In genomic region chr13:23530181-23530900, GRCm38 (mm10) we compare ENCODE assay signal across 8 mouse cellular contexts. TPM values are rescaled to one million over a fixed set of nuclear protein-coding genes. Genes with fewer than 3 reads are reported as not detected.
A peak's percentile ranks its signal among the peaks of the same experiment; 100 is the strongest.
DNase-seq lines count a peak whose midpoint lies in the region; ATAC-seq lines count a peak whose summit lies in the region.

No protein-coding gene starts in this region.

- no peaks in the 10 kb centered on the region for H3K27me3 ChIP-seq in embryonic facial prominence, embryonic 15.5 days
- H3K27me3 ChIP-seq in heart, embryonic 16.5 days (ENCODE audit: control insufficient read depth, insufficient read depth, low read length): no peaks in the 10 kb centered on the region
- H3K27me3 ChIP-seq in liver, embryonic 12.5 days (replicated peaks): no peaks in the 10 kb centered on the region
- H3K27me3 ChIP-seq in neural tube, embryonic 13.5 days: no peaks in the 10 kb centered on the region

- H3K9me3 ChIP-seq in embryonic facial prominence, embryonic 15.5 days (replicated peaks): no peaks in the 10 kb centered on the region
- H3K9me3 ChIP-seq in heart, embryonic 16.5 days (replicated peaks; ENCODE audit: control insufficient read depth, low read length): no peaks in the 10 kb centered on the region
- H3K9me3 ChIP-seq in liver, embryonic 12.5 days (replicated peaks): no peaks in the 10 kb centered on the region
- no peaks in the 10 kb centered on the region for H3K9me3 ChIP-seq in neural tube, embryonic 13.5 days

- no peaks in the 10 kb centered on the region for H3K36me3 ChIP-seq in embryonic facial prominence, embryonic 15.5 days
- H3K36me3 ChIP-seq in heart, embryonic 16.5 days (ENCODE audit: control insufficient read depth, insufficient read depth): no peaks in the 10 kb centered on the region
- H3K36me3 ChIP-seq in liver, embryonic 12.5 days: no peaks in the 10 kb centered on the region
- H3K36me3 ChIP-seq in neural tube, embryonic 13.5 days: no peaks in the 10 kb centered on the region

- H3K9ac ChIP-seq in embryonic facial prominence, embryonic 15.5 days: peak overlapping the region; percentile 71
- peak overlapping the region; percentile 90 for H3K9ac ChIP-seq in heart, embryonic 16.5 days (ENCODE audit: low read length)
- peak overlapping the region; percentile 86 for H3K9ac ChIP-seq in liver, embryonic 12.5 days
- H3K9ac ChIP-seq in neural tube, embryonic 13.5 days: peak overlapping the region; percentile 85

- ATAC-seq in embryonic facial prominence, embryonic 15.5 days (ENCODE audit: insufficient number of reproducible peaks, low FRiP score, low TSS enrichment, low read depth): no peak
- ATAC-seq in heart, embryonic 16.5 days (replicated peaks; ENCODE audit: extremely low read depth, insufficient read depth, low FRiP score): no peak
- ATAC-seq in liver, embryonic 12.5 days: no peak
- ATAC-seq in neural tube, embryonic 13.5 days (ENCODE audit: low read depth): no peak

- peak overlapping the region; percentile 72 for H3K4me2 ChIP-seq in embryonic facial prominence, embryonic 15.5 days (replicated peaks)
- H3K4me2 ChIP-seq in heart, embryonic 16.5 days (ENCODE audit: low read depth, low read length): peak overlapping the region; percentile 75
- H3K4me2 ChIP-seq in liver, embryonic 12.5 days: peak overlapping the region; percentile 76
- peak overlapping the region; percentile 74 for H3K4me2 ChIP-seq in neural tube, embryonic 13.5 days

- peak; percentile 84 to 86 for DNase-seq in B cell, adult 2 months
- peak; percentile 52 for DNase-seq in adrenal gland, adult 8-10 months
- DNase-seq in kidney, postnatal 25 days: peak; percentile 62 to 66
- peak; percentile 43 to 75 for DNase-seq in thymus, postnatal 10 days (ENCODE audit: low spot score in 2 of 2)

- H3K4me3 ChIP-seq in embryonic facial prominence, embryonic 15.5 days (replicated peaks): peak overlapping the region; percentile 61
- H3K4me3 ChIP-seq in heart, embryonic 16.5 days (ENCODE audit: low read length): peak overlapping the region; percentile 77
- H3K4me3 ChIP-seq in liver, embryonic 12.5 days: peak overlapping the region; percentile 65
- H3K4me3 ChIP-seq in neural tube, embryonic 13.5 days: peak overlapping the region; percentile 59

- WGBS in embryonic facial prominence, embryonic 15.5 days: under 1% methylated on average over 20 of the region's 20 CpGs
- WGBS in heart, embryonic 16.5 days: under 1% methylated on average over 20 of the region's 20 CpGs
- WGBS in liver, embryonic 12.5 days (ENCODE audit: insufficient replicate concordance): under 1% methylated on average over 20 of the region's 20 CpGs
- WGBS in neural tube, embryonic 13.5 days: under 1% methylated on average over 20 of the region's 20 CpGs

- peaks cover 34% of the 10 kb centered on the region for H3K4me1 ChIP-seq in embryonic facial prominence, embryonic 15.5 days
- peaks cover 32% of the 10 kb centered on the region for H3K4me1 ChIP-seq in heart, embryonic 16.5 days (ENCODE audit: control insufficient read depth, insufficient read depth, low read length)
- peaks cover 43% of the 10 kb centered on the region for H3K4me1 ChIP-seq in liver, embryonic 12.5 days
- H3K4me1 ChIP-seq in neural tube, embryonic 13.5 days (replicated peaks): peaks cover 50% of the 10 kb centered on the region

- H3K27ac ChIP-seq in embryonic facial prominence, embryonic 15.5 days (replicated peaks): peak overlapping the region; percentile 99
- peak overlapping the region; percentile 99 for H3K27ac ChIP-seq in heart, embryonic 16.5 days (ENCODE audit: low read length)
- H3K27ac ChIP-seq in liver, embryonic 12.5 days: peak overlapping the region; percentile 100
- peak overlapping the region; percentile 96 for H3K27ac ChIP-seq in neural tube, embryonic 13.5 days (replicated peaks)

RNA-seq across cellular contexts. Expression of gene Hist1h4h, which starts 0.5 kb away (rescaled TPM):
- 100 to 1,000 TPM; 381 to 523 (median 406) TPM for total RNA-seq in adrenal gland, adult 8-10 months (2022)
- 6.1 and 7.1 TPM in 2 replicates for polyA plus RNA-seq in embryonic facial prominence, embryonic 15.5 days (2015; fragmentation: Nextera tagmentation; extraction: Ambion mirVana)
- polyA plus RNA-seq in heart, embryonic 16.5 days (2015; fragmentation: Nextera tagmentation; extraction: Ambion mirVana): 7.7 and 8.6 TPM in 2 replicates
- 4.4 and 4.7 TPM in 2 replicates for polyA plus RNA-seq in liver, embryonic 12.5 days (2016; fragmentation: Nextera tagmentation; extraction: Ambion mirVana)
- 2.4 and 2.6 TPM in 2 replicates for polyA plus RNA-seq in neural tube, embryonic 13.5 days (2015; fragmentation: Nextera tagmentation; extraction: Ambion mirVana)

RNA-seq across cellular contexts. Expression of gene Hist1h2af, which starts 3.4 kb away (rescaled TPM):
- total RNA-seq in adrenal gland, adult 8-10 months (2022): 10 to 100 TPM in 3 of 4 experiments, 1 to 10 TPM in 1; 8.2 to 20.8 (median 16.2) TPM
- 2.7 and 3.4 TPM in 2 replicates for polyA plus RNA-seq in embryonic facial prominence, embryonic 15.5 days (2015; fragmentation: Nextera tagmentation; extraction: Ambion mirVana)
- polyA plus RNA-seq in heart, embryonic 16.5 days (2015; fragmentation: Nextera tagmentation; extraction: Ambion mirVana): 3.8 and 9.2 TPM in 2 replicates
- polyA plus RNA-seq in liver, embryonic 12.5 days (2016; fragmentation: Nextera tagmentation; extraction: Ambion mirVana): 7.8 and 13.9 TPM in 2 replicates
- 0.95 TPM in 1 of 2 replicates, not detected in the other for polyA plus RNA-seq in neural tube, embryonic 13.5 days (2015; fragmentation: Nextera tagmentation; extraction: Ambion mirVana)

RNA-seq across cellular contexts. Expression of gene Hist1h3g, which starts 4.9 kb away (rescaled TPM):
- 1 to 10 TPM; 3.2 to 5.6 (median 4.7) TPM for total RNA-seq in adrenal gland, adult 8-10 months (2022)
- polyA plus RNA-seq in embryonic facial prominence, embryonic 15.5 days (2015; fragmentation: Nextera tagmentation; extraction: Ambion mirVana): 3.2 and 5.3 TPM in 2 replicates
- polyA plus RNA-seq in heart, embryonic 16.5 days (2015; fragmentation: Nextera tagmentation; extraction: Ambion mirVana): 2.0 and 2.2 TPM in 2 replicates
- 12.9 and 16.3 TPM in 2 replicates for polyA plus RNA-seq in liver, embryonic 12.5 days (2016; fragmentation: Nextera tagmentation; extraction: Ambion mirVana)
- polyA plus RNA-seq in neural tube, embryonic 13.5 days (2015; fragmentation: Nextera tagmentation; extraction: Ambion mirVana): 1.1 and 1.3 TPM in 2 replicates

RNA-seq across cellular contexts. Expression of gene Hist1h2bh, which starts 12.9 kb away (rescaled TPM):
- 1 to 10 TPM; 2.2 to 3.4 (median 2.9) TPM for total RNA-seq in adrenal gland, adult 8-10 months (2022)
- polyA plus RNA-seq in embryonic facial prominence, embryonic 15.5 days (2015; fragmentation: Nextera tagmentation; extraction: Ambion mirVana): 1.0 and 1.1 TPM in 2 replicates
- 0.38 and 0.52 TPM in 2 replicates for polyA plus RNA-seq in heart, embryonic 16.5 days (2015; fragmentation: Nextera tagmentation; extraction: Ambion mirVana)
- 1.4 and 1.5 TPM in 2 replicates for polyA plus RNA-seq in liver, embryonic 12.5 days (2016; fragmentation: Nextera tagmentation; extraction: Ambion mirVana)
- 0.61 TPM in 1 of 2 replicates, not detected in the other for polyA plus RNA-seq in neural tube, embryonic 13.5 days (2015; fragmentation: Nextera tagmentation; extraction: Ambion mirVana)

RNA-seq across cellular contexts. Expression of gene Hist1h3f, which starts 13.5 kb away (rescaled TPM):
- 10 to 100 TPM; 16.8 to 22.6 (median 20.7) TPM for total RNA-seq in adrenal gland, adult 8-10 months (2022)
- polyA plus RNA-seq in embryonic facial prominence, embryonic 15.5 days (2015; fragmentation: Nextera tagmentation; extraction: Ambion mirVana): 0.25 and 0.37 TPM in 2 replicates
- 0.20 and 0.37 TPM in 2 replicates for polyA plus RNA-seq in heart, embryonic 16.5 days (2015; fragmentation: Nextera tagmentation; extraction: Ambion mirVana)
- polyA plus RNA-seq in liver, embryonic 12.5 days (2016; fragmentation: Nextera tagmentation; extraction: Ambion mirVana): 1.3 and 1.6 TPM in 2 replicates
- polyA plus RNA-seq in neural tube, embryonic 13.5 days (2015; fragmentation: Nextera tagmentation; extraction: Ambion mirVana): not detected in 2 replicates
